Mouse (Mus musculus) adrenal gland, postnatal 14 days (tissue): Measurements from ENCODE around the gene Ccr6. TPM values are rescaled to one million over a fixed set of nuclear protein-coding genes. Genes with fewer than 3 reads are reported as not detected.

Experiments used
- DNase-seq: peaks from one replicate; pipeline ENCODE4 v3.0.0; 2021; ENCODE audit warnings: mixed read lengths
- total RNA-seq: library from RNA; stranded (reverse); gene quantifications from 2 replicates; pipeline ENCODE4 v1.2.3, GENCODE M21; 2021

Ccr6 gene
- total RNA-seq, 1 experiment from 2014 or later = not detected

- no peak for DNase-seq
These were observed 1.3 kb upstream of the Ccr6 start for GRCm38 (mm10) chr17:8234537-8234936.

GRCm38 (mm10) chr17:8238012-8238710, 2.3 kb downstream of the Ccr6 start:
- no peak for DNase-seq

GRCm38 (mm10) chr17:8239561-8239960, 3.7 kb downstream of the Ccr6 start:
- DNase-seq = no peak

GRCm38 (mm10) chr17:8240517-8240916, 4.7 kb downstream of the Ccr6 start:
- DNase-seq = no peak

- DNase-seq = no peak
These were observed 5.8 kb downstream of the Ccr6 start for GRCm38 (mm10) chr17:8241645-8242044.

- DNase-seq = no peak
These were observed 6.3 kb downstream of the Ccr6 start for GRCm38 (mm10) chr17:8242186-8242585.

GRCm38 (mm10) chr17:8244124-8244523, 8.3 kb downstream of the Ccr6 start:
- DNase-seq = no peak

GRCm38 (mm10) chr17:8246102-8246754, 10.4 kb downstream of the Ccr6 start:
- DNase-seq = no peak

- DNase-seq = no peak
These were observed 15.9 kb downstream of the Ccr6 start for GRCm38 (mm10) chr17:8251704-8252103.

- DNase-seq = no peak
These were observed 18.4 kb downstream of the Ccr6 start for GRCm38 (mm10) chr17:8254268-8254667.

- no peak for DNase-seq
These were observed 19.1 kb downstream of the Ccr6 start for GRCm38 (mm10) chr17:8254914-8255313.

GRCm38 (mm10) chr17:8255583-8255982, 19.7 kb downstream of the Ccr6 start:
- no peak for DNase-seq

GRCm38 (mm10) chr17:8256982-8257381, 21.1 kb downstream of the Ccr6 start:
- no peak for DNase-seq

- DNase-seq = peak; percentile 62
These were observed 28.8 kb downstream of the Ccr6 start for GRCm38 (mm10) chr17:8264638-8265037.

- DNase-seq = peak; percentile 32
These were observed 36.4 kb downstream of the Ccr6 start for GRCm38 (mm10) chr17:8272054-8272749.

- DNase-seq = no peak
These were observed 37.1 kb downstream of the Ccr6 start for GRCm38 (mm10) chr17:8272951-8273350.

- DNase-seq = no peak
These were observed 40.2 kb downstream of the Ccr6 start for GRCm38 (mm10) chr17:8276071-8276470.

- no peak for DNase-seq
These were observed 40.8 kb downstream of the Ccr6 start for GRCm38 (mm10) chr17:8276680-8277079.

GRCm38 (mm10) chr17:8277266-8277665, 41.4 kb downstream of the Ccr6 start:
- no peak for DNase-seq

GRCm38 (mm10) chr17:8278356-8278755, 42.5 kb downstream of the Ccr6 start:
- DNase-seq = no peak

- peak; percentile 88 for DNase-seq
These were observed 47.1 kb downstream of the Ccr6 start, which contains the start of gene Mpc1 for GRCm38 (mm10) chr17:8282821-8283525. Mpc1 (plus strand) TSS chr17:8282904.

- peak; percentile 98 for DNase-seq
These were observed 47.8 kb downstream of the Ccr6 start for GRCm38 (mm10) chr17:8283526-8284253.
